In genomic region chr4:66397216-66397615, GRCm38 (mm10) we compare ENCODE assay signal across 20 mouse cellular contexts. TPM values are rescaled to one million over a fixed set of nuclear protein-coding genes. Genes with fewer than 3 reads are reported as not detected.
"Had no signal": no experiment of that assay in that cellular context is flagged by ENCODE, and none has a peak within 500 bp of the region (broad histone marks: within the 10 kb centered on the region; RNA-seq: fewer than 3 reads in every experiment).

No protein-coding gene starts in this region.

- H3K4me3 ChIP-seq: liver, embryonic 15.5 days; lung, embryonic 15.5 days; megakaryocyte, embryonic 14.5 days; midbrain, embryonic 12.5 days; neural tube, embryonic 12.5 days had no signal

- H3K4me1 ChIP-seq: liver, embryonic 15.5 days; lung, embryonic 15.5 days; megakaryocyte, embryonic 14.5 days had no signal

- ATAC-seq: liver, postnatal 0 days; lung, postnatal 0 days; midbrain, embryonic 16.5 days had no signal

- H3K36me3 ChIP-seq: liver, embryonic 15.5 days; lung, embryonic 15.5 days; midbrain, embryonic 12.5 days; neural tube, embryonic 12.5 days had no signal

- H3K27ac ChIP-seq: liver, embryonic 15.5 days; lung, embryonic 15.5 days; macrophage; midbrain, embryonic 12.5 days; neural tube, embryonic 12.5 days had no signal

- H3K4me2 ChIP-seq: liver, embryonic 15.5 days; lung, embryonic 15.5 days; midbrain, embryonic 12.5 days; neural tube, embryonic 12.5 days had no signal

- DNase-seq: liver, postnatal 0 days; lung, adult 2 months; lung, postnatal 14 days; lung, postnatal 36 days; right cerebral cortex, postnatal 14 days; spleen, adult 18-20 months; thymus, adult 18-20 months; thymus, postnatal 14 days; thymus, postnatal 36 days had no signal

- H3K9ac ChIP-seq: liver, embryonic 15.5 days; liver, postnatal 0 days; lung, embryonic 15.5 days; midbrain, embryonic 12.5 days; neural tube, embryonic 12.5 days had no signal

- H3K9me3 ChIP-seq: liver, embryonic 15.5 days; lung, embryonic 15.5 days; midbrain, embryonic 12.5 days; neural tube, embryonic 12.5 days had no signal

RNA-seq across cellular contexts. Expression of gene Astn2, which starts 7.2 kb away (rescaled TPM):
- total RNA-seq: megakaryocyte progenitor cell, adult 5-6 weeks; monocyte, adult 5-6 weeks; neutrophil, adult 5-6 weeks had no signal
- polyA plus RNA-seq: macrophage had no signal
